Mouse (Mus musculus): ENCODE measurements around the gene Pacsin2.

Gene Pacsin2

GRCm38 (mm10) chr15:83328952-83329351 lies 135.5 kb downstream of the Pacsin2 start:
- DNase-seq (ENCODE audit: low spot score in 2 of 2) = no peak
